Mouse (Mus musculus) erythroblast, embryonic 14.5 days (primary cell): ENCODE results near the gene Mycbpap.

ENCODE experiments used
- GATA1 ChIP-seq: IDR thresholded peaks from 2 replicates; pipeline ENCODE4 v1.6.1; 2012; ENCODE audit warnings: low read length, inconsistent platforms, mixed read lengths
- TAL1 ChIP-seq: IDR thresholded peaks from 3 replicates; pipeline ENCODE4 v1.6.1; 2012; ENCODE audit warnings: low read length, inconsistent platforms, mixed read lengths

GRCm38 (mm10) chr11:94468582-94469064 lies 52.9 kb downstream of the Mycbpap start:
- TF ChIP-seq GATA1 (no peak), TAL1 (no peak)
